Mouse (Mus musculus) midbrain, embryonic 16.5 days (tissue): ENCODE measurements around the gene Hsf5. TPM values are rescaled to one million over a fixed set of nuclear protein-coding genes. Genes with fewer than 3 reads are reported as not detected.

Experiments used
- ATAC-seq: fragments of 200-750 bp; cut with Nextera tagmentation; 2 replicates; pipeline ENCODE4 v1.8.0; 2017; ENCODE audit warnings: moderate TSS enrichment
- H3K27ac ChIP-seq: fragments of 300-500 bp; sonication (generic); 2 replicates; pipeline ENCODE4 v1.5.1; 2014; ENCODE audit warnings: mild to moderate bottlenecking, low read length, mixed read lengths
- H3K27me3 ChIP-seq: fragments of 300-500 bp; sonication (generic); 2 replicates; pipeline ENCODE4 v1.6.1; 2014; ENCODE audit warnings: low read depth, low read length, mixed read lengths; ENCODE audit not compliant: control insufficient read depth, insufficient read depth
- H3K36me3 ChIP-seq: fragments of 300-500 bp; sonication (generic); 2 replicates; pipeline ENCODE4 v1.6.1; 2014; ENCODE audit warnings: mild to moderate bottlenecking, low read length, moderate library complexity, mixed read lengths; ENCODE audit not compliant: control insufficient read depth, insufficient read depth
- H3K4me1 ChIP-seq: fragments of 300-500 bp; sonication (generic); 2 replicates; pipeline ENCODE4 v1.6.1; 2014; ENCODE audit warnings: mild to moderate bottlenecking, low read length, mixed read lengths; ENCODE audit not compliant: control insufficient read depth, insufficient read depth
- H3K4me2 ChIP-seq: fragments of 300-500 bp; sonication (generic); 2 replicates; pipeline ENCODE4 v1.6.1; 2014; ENCODE audit warnings: mild to moderate bottlenecking, low read length, mixed read lengths
- H3K4me3 ChIP-seq: fragments of 300-500 bp; sonication (generic); 2 replicates; pipeline ENCODE4 v1.5.1; 2014; ENCODE audit warnings: low read depth, mild to moderate bottlenecking, low read length, moderate library complexity, mixed read lengths
- H3K9ac ChIP-seq: fragments of 300-500 bp; sonication (generic); 2 replicates; pipeline ENCODE4 v1.6.1; 2014; ENCODE audit warnings: low read depth, low read length, mixed read lengths
- H3K9me3 ChIP-seq: fragments of 300-500 bp; sonication (generic); replicated peaks from 2 replicates; pipeline ENCODE4 v1.6.1; 2014; ENCODE audit warnings: mild to moderate bottlenecking, low read length, mixed read lengths; ENCODE audit not compliant: control insufficient read depth, poor library complexity, severe bottlenecking
- WGBS: fragments of 180-500 bp; shearing (Covaris S2); extraction: QIAGEN DNeasy Blood & Tissue Kit; methylation state at CpG from one replicate; pipeline ENCODE4 v1.1.7; 2014; 5-methylcytosine and 5-hydroxymethylcytosine counted together
- polyA plus RNA-seq: library from polyadenylated mRNA; unstranded; fragments of >200 nt; fragmentation: Nextera tagmentation; extraction: Ambion mirVana; gene quantifications from 2 replicates; pipeline ENCODE4 v1.2.1, GENCODE M21; 2015

Gene Hsf5
- polyA plus RNA-seq, result 0.39 and 0.57 TPM in 2 replicates

GRCm38 (mm10) chr11:87616790-87617474 is at the start of gene Hsf5:
TSS of gene Hsf5 (plus strand) at chr11:87617164.
- H3K27me3 ChIP-seq, result no peaks in the 10 kb centered on the region
- no peak within 1 kb of the TSS for H3K27ac ChIP-seq
- H3K4me1 ChIP-seq, result no peaks in the 10 kb centered on the region
- WGBS, result 92% methylated on average over 56 of the region's 69 CpGs
- no peak for ATAC-seq
- no peak within 1 kb of the TSS for H3K4me3 ChIP-seq
- H3K9me3 ChIP-seq, result no peaks in the 10 kb centered on the region; the same call in 1 of the 2 replicates
- H3K9ac ChIP-seq, result no peak within 1 kb of the TSS
- no peak within 1 kb of the TSS for H3K4me2 ChIP-seq
- H3K36me3 ChIP-seq, result peaks cover 52% of the 10 kb centered on the region

GRCm38 (mm10) chr11:87568255-87568953 is 48.6 kb upstream of the Hsf5 start, which contains the start of gene Sept4:
TSS of gene Sept4 (plus strand) at chr11:87568903.
- no peak for ATAC-seq
- Histone ChIP-seq H3K27ac (no peak within 1 kb of the TSS), H3K27me3 (no peaks in the 10 kb centered on the region), H3K4me2 (no peak within 1 kb of the TSS), H3K4me3 (no peak within 1 kb of the TSS), H3K9me3 (no peaks in the 10 kb centered on the region), H3K36me3 (no peaks in the 10 kb centered on the region), H3K9ac (no peak within 1 kb of the TSS), H3K4me1 (no peaks in the 10 kb centered on the region)
- WGBS, result 75% methylated on average over 7 of the region's 7 CpGs

- ATAC-seq, result no peak
- H3K36me3 ChIP-seq, result no peaks in the 10 kb centered on the region
- H3K4me3 ChIP-seq, result no peak overlapping the region
- no peak overlapping the region for H3K9ac ChIP-seq
- no peak overlapping the region for H3K4me2 ChIP-seq
- H3K27me3 ChIP-seq, result no peaks in the 10 kb centered on the region
- 37% methylated on average over 5 of the region's 5 CpGs for WGBS
- no peaks in the 10 kb centered on the region for H3K9me3 ChIP-seq
- no peak overlapping the region for H3K27ac ChIP-seq
- H3K4me1 ChIP-seq, result no peaks in the 10 kb centered on the region
Observed at GRCm38 (mm10) chr11:87570743-87571142, 46.2 kb upstream of the Hsf5 start.

- H3K36me3 ChIP-seq, result no peaks in the 10 kb centered on the region
- no peak overlapping the region for H3K27ac ChIP-seq
- no peak overlapping the region for H3K4me2 ChIP-seq
- no peak overlapping the region for H3K4me3 ChIP-seq
- 93% methylated on average over 1 of the region's 1 CpGs for WGBS
- H3K9me3 ChIP-seq, result no peaks in the 10 kb centered on the region
- ATAC-seq, result no peak
- H3K4me1 ChIP-seq, result no peaks in the 10 kb centered on the region
- H3K9ac ChIP-seq, result no peak overlapping the region
- H3K27me3 ChIP-seq, result no peaks in the 10 kb centered on the region
Observed at GRCm38 (mm10) chr11:87571361-87571950, 45.5 kb upstream of the Hsf5 start.

GRCm38 (mm10) chr11:87573751-87574150 is 43.2 kb upstream of the Hsf5 start:
- H3K9me3 ChIP-seq, result no peaks in the 10 kb centered on the region
- no peaks in the 10 kb centered on the region for H3K36me3 ChIP-seq
- WGBS, result 76% methylated on average over 7 of the region's 7 CpGs
- H3K4me1 ChIP-seq, result peaks cover 9% of the 10 kb centered on the region
- no peak for ATAC-seq
- no peak overlapping the region for H3K9ac ChIP-seq
- H3K4me3 ChIP-seq, result no peak overlapping the region
- H3K4me2 ChIP-seq, result no peak overlapping the region
- H3K27ac ChIP-seq, result no peak overlapping the region
- H3K27me3 ChIP-seq, result no peaks in the 10 kb centered on the region

- no peak for ATAC-seq
- H3K27ac ChIP-seq, result no peak overlapping the region
- WGBS, result 62% methylated on average over 21 of the region's 21 CpGs
- H3K4me3 ChIP-seq, result no peak overlapping the region
- no peaks in the 10 kb centered on the region for H3K27me3 ChIP-seq
- H3K9me3 ChIP-seq, result no peaks in the 10 kb centered on the region
- no peaks in the 10 kb centered on the region for H3K36me3 ChIP-seq
- H3K4me1 ChIP-seq, result peaks cover 12% of the 10 kb centered on the region
- no peak overlapping the region for H3K4me2 ChIP-seq
- no peak overlapping the region for H3K9ac ChIP-seq
Observed at GRCm38 (mm10) chr11:87574520-87575180, 42.3 kb upstream of the Hsf5 start.

GRCm38 (mm10) chr11:87577601-87578248 is 39.2 kb upstream of the Hsf5 start:
- Histone ChIP-seq H3K9me3 (no peaks in the 10 kb centered on the region), H3K27ac (peak overlapping the region; percentile 67), H3K9ac (peak overlapping the region; percentile 86), H3K36me3 (no peaks in the 10 kb centered on the region), H3K4me3 (peak overlapping the region; percentile 70), H3K27me3 (no peaks in the 10 kb centered on the region), H3K4me1 (peaks cover 12% of the 10 kb centered on the region), H3K4me2 (peak overlapping the region; percentile 96)
- 5% methylated on average over 6 of the region's 6 CpGs for whole genome bisulfite sequencing
- 0 out of 2 replicates have a peak, but pooled peaks have one; percentile 3 for ATAC-seq

- ATAC-seq, result peak; percentile 75
- peak overlapping the region; percentile 96 for H3K4me2 ChIP-seq
- no peaks in the 10 kb centered on the region for H3K27me3 ChIP-seq
- H3K9ac ChIP-seq, result peak overlapping the region; percentile 86
- under 1% methylated on average over 40 of the region's 40 CpGs for WGBS
- H3K4me3 ChIP-seq, result peak overlapping the region; percentile 70
- peak overlapping the region; percentile 67 for H3K27ac ChIP-seq
- peaks cover 12% of the 10 kb centered on the region for H3K4me1 ChIP-seq
- no peaks in the 10 kb centered on the region for H3K36me3 ChIP-seq
- no peaks in the 10 kb centered on the region for H3K9me3 ChIP-seq
Observed at GRCm38 (mm10) chr11:87578249-87578962, 38.6 kb upstream of the Hsf5 start.
